Mouse (Mus musculus) C2C12 (cell line): ENCODE data around the gene Rrm2.

Experiments
- CTCF ChIP-seq: IDR thresholded peaks from one replicate; pipeline ENCODE4 v1.5.1; 2011; ENCODE audit not compliant: control insufficient read depth, insufficient read depth, insufficient read length
- MAX ChIP-seq: IDR thresholded peaks from one replicate; pipeline ENCODE4 v1.6.1; 2011; ENCODE audit warnings: mild to moderate bottlenecking, control low read depth

GRCm38 (mm10) chr12:24699578-24699977 is 8.5 kb upstream of the Rrm2 start:
- TF ChIP-seq MAX (no peak), CTCF (no peak)
